Mouse (Mus musculus) hindbrain, postnatal 0 days (tissue): ENCODE data around the gene Tm9sf2. TPM values are rescaled to one million over a fixed set of nuclear protein-coding genes. Genes with fewer than 3 reads are reported as not detected.

Experiments
- ATAC-seq: fragments of 200-750 bp; cut with Nextera tagmentation; 2 replicates; pipeline ENCODE4 v1.8.0; 2017; ENCODE audit warnings: mild to moderate bottlenecking, moderate TSS enrichment, moderate library complexity
- DNase-seq: peaks from one replicate; pipeline ENCODE4 v3.0.0-alpha.2; 2015; ENCODE audit warnings: low spot score
- H3K27ac ChIP-seq: fragments of 300-500 bp; sonication (generic); 2 replicates; pipeline ENCODE4 v1.5.1; 2014; ENCODE audit warnings: mild to moderate bottlenecking
- H3K27me3 ChIP-seq: fragments of 300-500 bp; sonication (generic); 2 replicates; pipeline ENCODE4 v1.6.1; 2014; ENCODE audit warnings: low read length, mixed read lengths; ENCODE audit not compliant: insufficient read depth
- H3K36me3 ChIP-seq: fragments of 300-500 bp; sonication (generic); 2 replicates; pipeline ENCODE4 v1.6.1; 2014; ENCODE audit warnings: low read length, mixed read lengths; ENCODE audit not compliant: insufficient read depth
- H3K4me1 ChIP-seq: fragments of 300-500 bp; sonication (generic); 2 replicates; pipeline ENCODE4 v1.6.1; 2014; ENCODE audit warnings: antibody characterized with exemption, low read length, mixed read lengths; ENCODE audit not compliant: insufficient read depth
- H3K4me2 ChIP-seq: fragments of 300-500 bp; sonication (generic); 2 replicates; pipeline ENCODE4 v1.6.1; 2014; ENCODE audit warnings: low read depth, mild to moderate bottlenecking, low read length, moderate library complexity, mixed read lengths
- H3K4me3 ChIP-seq: fragments of 300-500 bp; sonication (generic); 2 replicates; pipeline ENCODE4 v1.5.1; 2014; ENCODE audit warnings: low read length
- H3K9ac ChIP-seq: fragments of 300-500 bp; sonication (generic); replicated peaks from 2 replicates; pipeline ENCODE4 v1.6.1; 2014; ENCODE audit warnings: mild to moderate bottlenecking, low read length, moderate library complexity, mixed read lengths
- H3K9me3 ChIP-seq: fragments of 300-500 bp; sonication (generic); 2 replicates; pipeline ENCODE4 v1.6.1; 2016; ENCODE audit warnings: low read length, mixed read lengths
- CTCF ChIP-seq: IDR thresholded peaks from 2 replicates; pipeline ENCODE4 v1.5.1; 2016; ENCODE audit warnings: antibody characterized with exemption, control low read depth, low read depth
- WGBS: fragments of 180-500 bp; shearing (Covaris S2); extraction: QIAGEN DNeasy Blood & Tissue Kit; methylation state at CpG from one replicate; pipeline ENCODE4 v1.1.7; 2014; 5-methylcytosine and 5-hydroxymethylcytosine counted together
- polyA plus RNA-seq: library from polyadenylated mRNA; unstranded; fragments of >200 nt; fragmentation: Nextera tagmentation; extraction: Ambion mirVana; gene quantifications from 2 replicates; pipeline ENCODE4 v1.2.1, GENCODE M21; 2015
- total RNA-seq: library from RNA; depleted of rRNA; stranded (reverse); fragments of >200 nt; gene quantifications from 2 replicates; pipeline ENCODE4 v1.2.3, GENCODE M21; 2014

The Tm9sf2 gene
- total and polyA plus RNA-seq, 2 experiments from 2014 or later, result 81.0 to 105 TPM

DNA sequence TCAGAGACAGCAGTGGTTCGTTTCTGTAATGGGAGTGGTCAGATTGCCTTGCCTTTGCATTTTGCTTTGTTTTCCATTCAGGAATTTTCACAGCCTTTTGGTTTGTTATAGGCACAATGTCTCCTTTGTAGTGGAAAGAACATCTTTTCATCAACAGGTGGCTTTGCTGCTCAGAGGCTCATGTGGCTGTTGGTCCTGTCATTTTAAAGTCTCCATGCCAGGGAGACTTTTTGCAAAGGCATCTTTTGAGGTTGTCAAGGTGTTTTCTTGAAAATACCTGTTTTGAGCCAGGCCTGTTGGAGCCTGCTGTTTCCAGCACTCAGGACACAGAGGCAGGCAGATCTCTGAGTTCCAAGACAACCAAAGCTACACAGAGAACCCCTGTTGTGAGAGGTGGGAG is 33.3 kb downstream of the Tm9sf2 start:
- no peak overlapping the region for H3K9ac ChIP-seq
- no peak overlapping the region for H3K27ac ChIP-seq
- ATAC-seq (no peak), DNase-seq (no peak)
- H3K4me1 ChIP-seq, result no peaks in the 10 kb centered on the region
- TF ChIP-seq CTCF, result no peak
- no peak overlapping the region for H3K4me2 ChIP-seq
- no peak overlapping the region for H3K4me3 ChIP-seq
- no peaks in the 10 kb centered on the region for H3K9me3 ChIP-seq
- peaks cover 16% of the 10 kb centered on the region; the same call in 1 of the 2 replicates for H3K36me3 ChIP-seq
- 48% methylated on average over 1 of the region's 1 CpGs for WGBS
- H3K27me3 ChIP-seq, result no peaks in the 10 kb centered on the region

- H3K9ac ChIP-seq, result no peak overlapping the region
- 89% methylated on average over 4 of the region's 4 CpGs for WGBS
- no peak for ATAC-seq
- no peak for TF ChIP-seq CTCF
- H3K4me1 ChIP-seq, result no peaks in the 10 kb centered on the region
- no peaks in the 10 kb centered on the region for H3K9me3 ChIP-seq
- peaks cover 32% of the 10 kb centered on the region; the same call in 1 of the 2 replicates for H3K36me3 ChIP-seq
- H3K27me3 ChIP-seq, result no peaks in the 10 kb centered on the region
- no peak for DNase-seq
- no peak overlapping the region for H3K4me2 ChIP-seq
- no peak overlapping the region for H3K4me3 ChIP-seq
- H3K27ac ChIP-seq, result no peak overlapping the region
Observed at GRCm38 (mm10) chr14:122143585-122144269, 36.9 kb downstream of the Tm9sf2 start.

GRCm38 (mm10) chr14:122145374-122145773 is 38.5 kb downstream of the Tm9sf2 start:
- no peak overlapping the region for H3K9ac ChIP-seq
- no peak overlapping the region for H3K4me2 ChIP-seq
- ATAC-seq (no peak), DNase-seq (no peak)
- no peaks in the 10 kb centered on the region for H3K4me1 ChIP-seq
- no peak for TF ChIP-seq CTCF
- H3K27me3 ChIP-seq, result no peaks in the 10 kb centered on the region
- H3K9me3 ChIP-seq, result no peaks in the 10 kb centered on the region
- peaks cover 28% of the 10 kb centered on the region; the same call in 1 of the 2 replicates for H3K36me3 ChIP-seq
- no peak overlapping the region for H3K27ac ChIP-seq
- 78% methylated on average over 1 of the region's 1 CpGs for WGBS
- H3K4me3 ChIP-seq, result no peak overlapping the region

DNA sequence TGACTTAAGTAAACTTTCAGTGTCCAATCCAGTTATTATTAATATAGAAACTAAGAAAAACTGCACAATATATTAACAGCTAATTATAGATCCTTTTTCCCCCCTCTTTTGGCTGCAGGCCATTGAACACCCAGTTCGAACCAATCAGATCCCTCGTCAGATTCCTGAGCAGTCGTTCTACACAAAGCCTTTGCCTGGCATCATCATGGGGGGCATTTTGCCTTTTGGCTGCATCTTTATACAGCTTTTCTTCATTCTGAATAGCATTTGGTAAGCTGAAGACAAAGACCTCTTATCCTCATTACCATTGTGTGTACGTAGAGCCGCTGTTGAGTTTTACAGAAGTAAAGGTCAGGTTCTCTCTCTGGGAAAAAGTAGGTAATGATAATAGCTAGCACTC is 43.8 kb downstream of the Tm9sf2 start:
- no peak overlapping the region for H3K27ac ChIP-seq
- DNase-seq, result peak; percentile 46
- peak; percentile 35; the same call in 1 of the 2 replicates for ATAC-seq
- H3K36me3 ChIP-seq, result peaks cover 35% of the 10 kb centered on the region; the same call in 1 of the 2 replicates
- H3K9me3 ChIP-seq, result no peaks in the 10 kb centered on the region
- TF ChIP-seq CTCF, result no peak
- H3K9ac ChIP-seq, result no peak overlapping the region
- no peaks in the 10 kb centered on the region for H3K27me3 ChIP-seq
- H3K4me3 ChIP-seq, result no peak overlapping the region
- no peaks in the 10 kb centered on the region for H3K4me1 ChIP-seq
- H3K4me2 ChIP-seq, result no peak overlapping the region
- 27% methylated on average over 5 of the region's 5 CpGs for WGBS

DNA sequence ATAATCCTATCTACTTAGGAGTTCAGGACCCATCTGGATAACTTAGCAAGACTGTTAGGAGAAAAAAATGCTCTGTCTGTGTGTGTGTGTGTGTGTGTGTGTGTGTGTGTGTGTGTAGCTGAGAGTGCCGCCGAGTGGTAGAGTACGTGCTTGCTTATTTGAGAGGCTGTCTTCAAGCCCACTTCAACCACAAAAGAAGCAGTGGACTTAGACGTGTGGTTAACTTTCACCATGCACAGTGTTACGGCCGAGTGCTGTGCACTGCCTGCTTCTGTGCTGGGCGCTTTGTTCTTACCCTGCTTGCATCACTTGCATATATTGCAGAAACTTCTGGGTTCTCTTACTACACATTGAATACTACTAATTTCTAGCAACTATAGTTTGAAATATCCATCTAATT is 50.9 kb downstream of the Tm9sf2 start:
- Histone ChIP-seq H3K4me2 (no peak overlapping the region), H3K27me3 (no peaks in the 10 kb centered on the region), H3K4me3 (no peak overlapping the region), H3K27ac (no peak overlapping the region), H3K9ac (no peak overlapping the region), H3K4me1 (no peaks in the 10 kb centered on the region), H3K36me3 (peaks cover 26% of the 10 kb centered on the region; the same call in 1 of the 2 replicates), H3K9me3 (no peaks in the 10 kb centered on the region)
- DNase-seq (no peak), ATAC-seq (no peak)
- 89% methylated on average over 7 of the region's 7 CpGs for WGBS
- no peak for TF ChIP-seq CTCF

DNA sequence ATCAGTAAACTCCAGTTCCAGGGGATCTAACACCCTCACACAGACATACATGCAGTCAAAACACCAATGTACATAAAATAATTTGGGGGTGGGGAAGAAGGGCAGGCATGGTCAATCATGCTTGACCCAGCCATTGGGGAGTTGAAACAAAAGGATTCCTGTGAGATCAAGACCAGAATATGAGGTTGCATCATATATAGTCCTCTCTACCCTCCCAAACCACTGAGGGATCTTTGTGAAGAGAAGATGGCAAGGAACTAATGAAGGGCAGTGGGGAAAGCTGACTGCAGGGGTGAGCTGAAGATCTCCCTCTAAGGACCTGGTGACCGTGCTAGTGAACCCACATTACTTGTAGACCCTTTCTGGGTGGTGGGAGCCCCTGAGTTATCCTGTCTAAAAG is 54.1 kb downstream of the Tm9sf2 start:
- Histone ChIP-seq H3K9me3 (no peaks in the 10 kb centered on the region), H3K36me3 (peaks cover 13% of the 10 kb centered on the region; the same call in 1 of the 2 replicates), H3K4me3 (no peak overlapping the region), H3K9ac (no peak overlapping the region), H3K27me3 (no peaks in the 10 kb centered on the region), H3K27ac (no peak overlapping the region), H3K4me1 (no peaks in the 10 kb centered on the region), H3K4me2 (no peak overlapping the region)
- 78% methylated on average over 1 of the region's 1 CpGs for WGBS
- ATAC-seq (no peak), DNase-seq (no peak)
- TF ChIP-seq CTCF, result no peak

DNA sequence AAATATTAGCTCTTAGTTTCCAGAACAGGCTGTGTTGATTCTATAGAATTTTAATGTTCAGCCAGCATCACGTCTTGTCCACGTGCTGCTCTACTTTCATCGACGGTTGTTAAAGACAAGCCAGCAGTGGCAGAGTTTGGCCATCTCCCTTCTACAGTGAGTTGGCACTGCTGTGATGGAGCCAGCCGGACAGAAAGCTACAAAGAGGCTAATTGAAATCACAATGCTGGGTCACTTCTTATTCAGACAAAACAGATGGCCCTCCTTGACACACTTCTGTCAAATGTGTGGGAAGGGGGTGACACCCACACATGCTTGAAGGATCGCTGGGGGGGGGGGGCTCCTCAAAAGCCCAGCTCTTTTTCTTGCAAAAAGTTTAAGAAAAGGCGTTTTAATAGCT is 62.1 kb downstream of the Tm9sf2 start:
- DNase-seq, result peak; percentile 26
- peak; percentile 52 for ATAC-seq

More for the DNA sequence above, 62.1 kb downstream of the Tm9sf2 start:
- Histone ChIP-seq H3K36me3 (no peaks in the 10 kb centered on the region), H3K4me1 (peaks cover 6% of the 10 kb centered on the region; the same call in 1 of the 2 replicates), H3K9me3 (no peaks in the 10 kb centered on the region), H3K27me3 (no peaks in the 10 kb centered on the region), H3K4me3 (no peak overlapping the region), H3K4me2 (no peak overlapping the region), H3K27ac (no peak overlapping the region), H3K9ac (no peak overlapping the region)
- no peak for TF ChIP-seq CTCF
- 37% methylated on average over 7 of the region's 7 CpGs for WGBS
